Mouse (Mus musculus) urinary bladder, postnatal 10 days (tissue): ENCODE results near the gene Spc25.
A peak's percentile ranks its signal among the peaks of the same experiment; 100 is the strongest.

Experiments
- DNase-seq: peaks from one replicate; pipeline ENCODE4 v3.0.0; 2022; ENCODE audit warnings: low spot score

Gene Spc25

GRCm38 (mm10) chr2:69205791-69206351 is at the start of gene Spc25:
TSS of gene Spc25 (minus strand) at chr2:69206194.
- DNase-seq, result peak; percentile 59

- no peak for DNase-seq
These were observed 42.3 kb upstream of the Spc25 start for GRCm38 (mm10) chr2:69248221-69248755.

- DNase-seq, result no peak
These were observed 41.1 kb upstream of the Spc25 start for GRCm38 (mm10) chr2:69247081-69247480.

- no peak for DNase-seq
These were observed 38.9 kb upstream of the Spc25 start for GRCm38 (mm10) chr2:69244924-69245323.

- no peak for DNase-seq
These were observed 33.3 kb upstream of the Spc25 start for GRCm38 (mm10) chr2:69239315-69239714.

- DNase-seq, result no peak
These were observed 29.1 kb upstream of the Spc25 start for GRCm38 (mm10) chr2:69234976-69235678.

- no peak for DNase-seq
These were observed 26.1 kb upstream of the Spc25 start for GRCm38 (mm10) chr2:69232101-69232500.

- DNase-seq, result no peak
These were observed 24.1 kb upstream of the Spc25 start for GRCm38 (mm10) chr2:69230137-69230536.

GRCm38 (mm10) chr2:69228635-69229034 is 22.6 kb upstream of the Spc25 start:
- DNase-seq, result no peak

GRCm38 (mm10) chr2:69226876-69227275 is 20.9 kb upstream of the Spc25 start:
- DNase-seq, result no peak

GRCm38 (mm10) chr2:69224724-69225123 is 18.7 kb upstream of the Spc25 start:
- DNase-seq, result no peak

GRCm38 (mm10) chr2:69222815-69223214 is 16.8 kb upstream of the Spc25 start:
- DNase-seq, result no peak

- no peak for DNase-seq
These were observed 15.9 kb upstream of the Spc25 start for GRCm38 (mm10) chr2:69221868-69222416.

- DNase-seq, result no peak
These were observed 9.2 kb upstream of the Spc25 start for GRCm38 (mm10) chr2:69215242-69215641.

GRCm38 (mm10) chr2:69212652-69213051 is 6.7 kb upstream of the Spc25 start:
- no peak for DNase-seq

GRCm38 (mm10) chr2:69210773-69211172 is 4.8 kb upstream of the Spc25 start, which contains the start of gene G6pc2:
TSS of gene G6pc2 (plus strand) at chr2:69211073.
- DNase-seq, result no peak

GRCm38 (mm10) chr2:69209684-69210083 is 3.7 kb upstream of the Spc25 start:
- no peak for DNase-seq

- no peak for DNase-seq
These were observed 529 bp upstream of the Spc25 start for GRCm38 (mm10) chr2:69206523-69206922.

GRCm38 (mm10) chr2:69205185-69205584 is 809 bp downstream of the Spc25 start:
- DNase-seq, result no peak

GRCm38 (mm10) chr2:69193555-69193954 is 12.4 kb downstream of the Spc25 start:
- DNase-seq, result no peak

GRCm38 (mm10) chr2:69191059-69191458 is 14.9 kb downstream of the Spc25 start:
- no peak for DNase-seq

GRCm38 (mm10) chr2:69189222-69189621 is 16.8 kb downstream of the Spc25 start:
- no peak for DNase-seq

GRCm38 (mm10) chr2:69188732-69189131 is 17.3 kb downstream of the Spc25 start:
- DNase-seq, result no peak
